Mouse (Mus musculus) lung, postnatal 0 days (tissue): ENCODE data around the gene Sh3d19.

Experiments used
- CTCF ChIP-seq: IDR thresholded peaks from 2 replicates; pipeline ENCODE4 v1.5.1; 2016; ENCODE audit warnings: antibody characterized with exemption, mild to moderate bottlenecking
- EP300 ChIP-seq: IDR thresholded peaks from 2 replicates; pipeline ENCODE4 v1.6.1; 2016; ENCODE audit warnings: antibody characterized with exemption, mild to moderate bottlenecking, control low read depth

DNA sequence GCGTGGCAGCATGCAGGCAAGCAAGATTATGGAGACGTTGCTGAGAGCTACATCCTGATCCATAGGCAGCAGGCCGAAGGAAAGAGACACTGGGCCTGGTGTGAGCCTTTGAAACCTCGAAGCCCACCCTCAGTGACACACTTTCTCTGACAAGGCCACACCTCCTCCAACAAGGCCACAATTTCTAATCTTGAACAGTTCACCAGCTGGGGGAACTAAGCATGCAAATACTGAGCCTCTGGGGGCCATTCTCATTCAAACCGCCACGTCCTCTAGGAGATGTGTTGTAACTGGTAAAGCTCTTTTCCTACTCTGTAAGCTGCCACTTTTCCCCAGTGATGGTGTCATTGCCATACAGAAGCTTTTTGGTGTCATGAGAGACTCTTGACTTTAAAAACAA, 178.2 kb downstream of the Sh3d19 start:
- TF ChIP-seq CTCF: no peak
- TF ChIP-seq EP300: no peak
